Mouse (Mus musculus): Measurements from ENCODE around the gene Itpr3. TPM values are rescaled to one million over a fixed set of nuclear protein-coding genes. Genes with fewer than 3 reads are reported as not detected.

The Itpr3 gene
- total and polyA plus RNA-seq, 2 experiments from 2014 or later, result 0.58 to 4.0 TPM

GRCm38 (mm10) chr17:27106745-27107144 lies 49.6 kb downstream of the Itpr3 start:
- H3K27me3 ChIP-seq (ENCODE audit: insufficient read depth, low read length), result 0 out of 2 replicates have a peak, but pooled peaks cover under 1% of the 10 kb centered on the region
- no peak overlapping the region for H3K4me3 ChIP-seq (ENCODE audit: low read length)
- H3K4me2 ChIP-seq (ENCODE audit: low read depth, low read length), result no peak overlapping the region
- H3K36me3 ChIP-seq (ENCODE audit: insufficient read depth, low read length), result no peaks in the 10 kb centered on the region
- no peak for ATAC-seq
- no peaks in the 10 kb centered on the region for H3K9me3 ChIP-seq (ENCODE audit: low read length)
- TF ChIP-seq CTCF (IDR thresholded peaks at IDR 0.05; ENCODE audit: low read depth), result peak; percentile 59
- no peak overlapping the region for H3K9ac ChIP-seq (replicated peaks; ENCODE audit: low read length)
- no peak overlapping the region for H3K27ac ChIP-seq
- DNase-seq (ENCODE audit: low spot score), result peak; percentile 45
- H3K4me1 ChIP-seq (ENCODE audit: insufficient read depth, low read length), result no peaks in the 10 kb centered on the region
- WGBS, result 84% methylated on average over 9 of the region's 9 CpGs

- TF ChIP-seq CTCF (IDR thresholded peaks at IDR 0.05; ENCODE audit: low read depth), result no peak
- no peak overlapping the region for H3K27ac ChIP-seq
- no peaks in the 10 kb centered on the region for H3K4me1 ChIP-seq (ENCODE audit: insufficient read depth, low read length)
- no peaks in the 10 kb centered on the region for H3K36me3 ChIP-seq (ENCODE audit: insufficient read depth, low read length)
- H3K4me3 ChIP-seq (ENCODE audit: low read length), result no peak overlapping the region
- WGBS, result 62% methylated on average over 6 of the region's 6 CpGs
- DNase-seq (ENCODE audit: low spot score) (no peak), ATAC-seq (no peak)
- no peak overlapping the region for H3K4me2 ChIP-seq (ENCODE audit: low read depth, low read length)
- H3K9ac ChIP-seq (replicated peaks; ENCODE audit: low read length), result no peak overlapping the region
- H3K27me3 ChIP-seq (ENCODE audit: insufficient read depth, low read length), result no peaks in the 10 kb centered on the region
- H3K9me3 ChIP-seq (ENCODE audit: low read length), result no peaks in the 10 kb centered on the region
Measured at GRCm38 (mm10) chr17:27107936-27108335, 50.8 kb downstream of the Itpr3 start.

GRCm38 (mm10) chr17:27110072-27110471 lies 53.0 kb downstream of the Itpr3 start:
- Histone ChIP-seq H3K9ac (replicated peaks; ENCODE audit: low read length) (no peak overlapping the region), H3K36me3 (ENCODE audit: insufficient read depth, low read length) (no peaks in the 10 kb centered on the region)
- 83% methylated on average over 7 of the region's 7 CpGs for WGBS

GRCm38 (mm10) chr17:27118676-27119539 lies 61.8 kb downstream of the Itpr3 start:
- no peak overlapping the region for H3K4me3 ChIP-seq (ENCODE audit: low read length)
- H3K36me3 ChIP-seq (ENCODE audit: insufficient read depth, low read length), result peaks cover 8% of the 10 kb centered on the region; the same call in 1 of the 2 replicates
- H3K9ac ChIP-seq (replicated peaks; ENCODE audit: low read length), result no peak overlapping the region
- H3K4me2 ChIP-seq (ENCODE audit: low read depth, low read length), result no peak overlapping the region
- H3K9me3 ChIP-seq (ENCODE audit: low read length), result no peaks in the 10 kb centered on the region
- no peaks in the 10 kb centered on the region for H3K27me3 ChIP-seq (ENCODE audit: insufficient read depth, low read length)
- peaks cover 12% of the 10 kb centered on the region for H3K4me1 ChIP-seq (ENCODE audit: insufficient read depth, low read length)
- peak; percentile 21; the same call in 1 of the 2 replicates for ATAC-seq
- peak; percentile 32 for TF ChIP-seq CTCF (IDR thresholded peaks at IDR 0.05; ENCODE audit: low read depth)
- no peak overlapping the region for H3K27ac ChIP-seq
- DNase-seq (ENCODE audit: low spot score), result peak; percentile 27
- WGBS, result 79% methylated on average over 25 of the region's 25 CpGs

More at GRCm38 (mm10) chr17:27110072-27110471, 53.0 kb downstream of the Itpr3 start:
- TF ChIP-seq CTCF (IDR thresholded peaks at IDR 0.05; ENCODE audit: low read depth), result no peak
- Histone ChIP-seq H3K9me3 (ENCODE audit: low read length) (no peaks in the 10 kb centered on the region), H3K27ac (no peak overlapping the region), H3K4me1 (ENCODE audit: insufficient read depth, low read length) (no peaks in the 10 kb centered on the region), H3K4me2 (ENCODE audit: low read depth, low read length) (no peak overlapping the region), H3K27me3 (ENCODE audit: insufficient read depth, low read length) (no peaks in the 10 kb centered on the region), H3K4me3 (ENCODE audit: low read length) (no peak overlapping the region)
- ATAC-seq (no peak), DNase-seq (ENCODE audit: low spot score) (no peak)

- no peak for TF ChIP-seq CTCF (IDR thresholded peaks at IDR 0.05; ENCODE audit: low read depth)
- no peaks in the 10 kb centered on the region for H3K9me3 ChIP-seq (ENCODE audit: low read length)
- H3K4me2 ChIP-seq (ENCODE audit: low read depth, low read length), result no peak overlapping the region
- H3K27ac ChIP-seq, result no peak overlapping the region
- H3K27me3 ChIP-seq (ENCODE audit: insufficient read depth, low read length), result no peaks in the 10 kb centered on the region
- H3K4me3 ChIP-seq (ENCODE audit: low read length), result no peak overlapping the region
- no peak overlapping the region for H3K9ac ChIP-seq (replicated peaks; ENCODE audit: low read length)
- peaks cover 12% of the 10 kb centered on the region for H3K4me1 ChIP-seq (ENCODE audit: insufficient read depth, low read length)
- ATAC-seq (no peak), DNase-seq (ENCODE audit: low spot score) (no peak)
- peaks cover 8% of the 10 kb centered on the region; the same call in 1 of the 2 replicates for H3K36me3 ChIP-seq (ENCODE audit: insufficient read depth, low read length)
- 78% methylated on average over 4 of the region's 4 CpGs for WGBS
Measured at GRCm38 (mm10) chr17:27119540-27119895, 62.4 kb downstream of the Itpr3 start.

- ATAC-seq, result no peak
- Histone ChIP-seq H3K27me3 (ENCODE audit: insufficient read depth, low read length) (no peaks in the 10 kb centered on the region), H3K4me1 (ENCODE audit: insufficient read depth, low read length) (peaks cover 12% of the 10 kb centered on the region), H3K27ac (peak overlapping the region; percentile 56; the same call in 1 of the 2 replicates), H3K4me2 (ENCODE audit: low read depth, low read length) (no peak overlapping the region), H3K9me3 (ENCODE audit: low read length) (no peaks in the 10 kb centered on the region), H3K36me3 (ENCODE audit: insufficient read depth, low read length) (peaks cover 8% of the 10 kb centered on the region; the same call in 1 of the 2 replicates), H3K9ac (replicated peaks; ENCODE audit: low read length) (no peak overlapping the region), H3K4me3 (ENCODE audit: low read length) (no peak overlapping the region)
- WGBS, result 60% methylated on average over 8 of the region's 8 CpGs
- TF ChIP-seq CTCF (IDR thresholded peaks at IDR 0.05; ENCODE audit: low read depth), result no peak
- DNase-seq (ENCODE audit: low spot score), result no peak
Measured at GRCm38 (mm10) chr17:27119954-27120353, 62.9 kb downstream of the Itpr3 start.
